Mouse (Mus musculus): ENCODE data around the gene Lrig2. TPM values are rescaled to one million over a fixed set of nuclear protein-coding genes. Genes with fewer than 3 reads are reported as not detected.

Lrig2 gene
- total RNA-seq, 2 experiments from 2014 or later, result 5.6 to 6.0 TPM

DNA sequence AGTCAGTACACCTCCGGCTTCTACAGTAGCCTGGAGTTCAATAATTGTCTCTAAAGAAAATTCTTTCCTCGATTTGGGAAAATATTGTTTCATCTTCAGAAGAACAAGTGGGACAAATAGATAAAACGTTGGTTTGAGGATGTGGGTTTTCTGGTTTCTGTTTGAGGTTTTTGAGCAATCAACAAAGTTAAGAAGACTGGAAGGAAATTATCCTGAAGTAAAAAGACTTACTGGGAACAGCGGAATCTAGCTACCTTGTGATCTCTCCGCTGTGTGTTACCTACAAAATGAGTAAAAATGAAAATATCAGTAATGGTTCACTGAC is 668 bp upstream of the Lrig2 start:
- no peak for DNase-seq (ENCODE audit: low spot score)

DNA sequence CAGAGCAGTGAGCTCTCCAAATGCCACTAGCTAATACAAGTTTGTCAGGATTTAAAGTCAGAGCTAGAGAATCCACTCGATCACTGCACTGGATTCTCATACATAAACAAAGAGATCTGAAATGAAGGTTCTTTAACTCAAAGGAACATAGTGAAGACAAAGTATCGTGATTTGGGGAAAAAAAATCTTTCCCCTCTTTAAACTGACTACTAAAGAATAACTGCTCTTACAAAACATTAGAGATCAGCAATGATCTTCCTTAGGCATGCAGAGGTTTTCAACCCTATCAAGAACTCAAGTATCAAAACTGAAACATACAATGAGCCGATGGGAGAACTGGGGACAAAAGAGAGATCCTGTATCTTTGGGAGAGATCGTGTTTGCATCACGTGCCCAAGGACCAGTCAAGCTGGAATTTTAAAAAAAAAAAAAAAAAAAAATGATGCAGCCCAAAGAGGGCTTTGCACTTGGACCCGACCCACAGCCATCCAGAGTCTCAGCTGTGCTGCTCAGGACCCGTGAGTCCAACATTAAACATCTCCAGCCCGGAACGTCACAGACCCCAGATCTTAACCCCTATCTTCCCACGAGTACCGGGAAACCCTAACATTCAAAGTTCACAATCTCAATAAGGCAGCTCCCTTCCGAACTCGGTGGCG is 818 bp downstream of the Lrig2 start:
- DNase-seq (ENCODE audit: low spot score), result no peak

DNA sequence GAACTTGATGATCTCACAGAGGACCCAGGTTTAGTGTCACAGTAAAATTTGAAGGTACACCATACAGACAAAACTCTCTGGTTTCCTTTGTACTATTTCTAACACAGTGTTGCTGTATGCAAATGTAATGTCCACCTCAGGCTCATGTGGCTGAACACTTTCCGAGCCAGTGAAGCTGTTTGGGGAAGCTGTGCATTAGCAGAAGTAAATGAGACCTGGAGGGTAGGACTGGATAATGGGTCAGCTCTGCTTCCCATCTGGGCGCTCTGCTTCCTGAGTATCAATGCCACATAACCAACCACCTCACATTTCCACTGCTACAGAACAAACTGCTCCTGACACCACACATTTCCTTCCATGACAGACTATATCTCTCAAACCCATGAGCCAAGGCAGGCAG is 10.1 kb downstream of the Lrig2 start:
- DNase-seq (ENCODE audit: low spot score), result no peak

GRCm38 (mm10) chr3:104500881-104501280 is 10.8 kb downstream of the Lrig2 start:
- DNase-seq (ENCODE audit: low spot score), result no peak

GRCm38 (mm10) chr3:104496176-104496575 is 15.5 kb downstream of the Lrig2 start:
- DNase-seq (ENCODE audit: low spot score), result no peak

GRCm38 (mm10) chr3:104480946-104481719 is 30.6 kb downstream of the Lrig2 start:
- no peak for DNase-seq (ENCODE audit: low spot score)

- DNase-seq (ENCODE audit: low spot score), result no peak
Measured at GRCm38 (mm10) chr3:104478056-104478455, 33.7 kb downstream of the Lrig2 start.

- DNase-seq (ENCODE audit: low spot score), result no peak
Measured at GRCm38 (mm10) chr3:104469421-104469820, 42.3 kb downstream of the Lrig2 start.

DNA sequence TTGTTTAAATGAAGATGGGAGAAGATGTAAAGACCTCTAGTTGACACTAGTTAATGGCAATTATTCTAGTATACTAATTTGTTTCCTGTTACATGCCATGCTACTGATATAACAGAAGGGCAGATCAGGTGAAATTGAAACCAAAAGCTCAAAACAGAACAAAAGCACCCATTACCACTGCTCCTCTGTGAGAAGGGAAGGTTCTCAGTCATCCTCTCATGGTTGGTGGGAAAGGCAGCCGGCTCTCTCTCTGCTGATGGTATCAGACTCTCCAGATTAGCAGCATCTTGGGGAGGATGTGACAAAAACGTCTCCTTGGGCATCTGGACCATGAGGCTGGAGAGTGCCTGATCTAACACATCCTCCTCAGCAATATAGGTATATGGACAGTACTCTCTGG is 50.5 kb downstream of the Lrig2 start:
- DNase-seq (ENCODE audit: low spot score), result no peak

- no peak for DNase-seq (ENCODE audit: low spot score)
Measured at GRCm38 (mm10) chr3:104458588-104458987, 53.1 kb downstream of the Lrig2 start.

DNA sequence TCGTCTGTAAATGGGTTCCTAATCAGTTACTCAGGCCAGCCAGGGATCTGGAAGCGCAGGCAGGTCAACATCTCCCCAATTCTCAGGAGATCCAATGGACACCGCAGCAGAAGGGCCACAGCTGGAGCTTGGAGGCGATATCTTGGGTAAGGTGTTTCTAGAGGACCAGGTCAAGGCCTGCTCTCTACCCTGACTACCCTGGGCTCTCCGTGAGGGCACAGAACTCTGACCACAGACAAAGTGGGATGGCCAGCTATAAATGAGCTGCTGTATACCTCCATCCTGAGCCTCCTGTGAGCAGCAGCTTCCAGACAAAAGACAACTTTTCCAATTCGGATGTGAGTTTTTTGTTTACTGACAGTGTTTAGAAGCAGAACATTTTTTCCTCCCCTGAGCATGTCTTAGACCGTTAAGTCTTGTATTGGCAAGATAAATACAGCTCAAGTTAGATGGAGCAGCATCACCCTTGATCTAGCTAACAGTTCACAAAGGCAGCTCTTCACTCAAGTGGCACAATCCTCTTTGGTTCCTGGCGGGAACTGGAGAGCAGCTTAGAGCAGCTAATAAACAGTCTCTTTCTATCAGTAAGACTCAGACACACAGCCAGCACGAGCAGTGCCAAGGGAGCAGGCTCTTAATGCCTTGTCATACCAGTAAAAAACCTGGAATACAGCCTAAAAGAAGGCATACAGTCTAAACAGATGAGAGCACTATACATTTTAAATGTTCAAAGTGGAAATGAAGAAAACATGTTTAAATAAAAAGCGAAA is 56.0 kb downstream of the Lrig2 start:
- DNase-seq (ENCODE audit: low spot score), result no peak

GRCm38 (mm10) chr3:104447240-104447639 is 64.5 kb downstream of the Lrig2 start:
- no peak for DNase-seq (ENCODE audit: low spot score)

GRCm38 (mm10) chr3:104446689-104447088 is 65.0 kb downstream of the Lrig2 start:
- no peak for DNase-seq (ENCODE audit: low spot score)

GRCm38 (mm10) chr3:104445576-104445975 is 66.1 kb downstream of the Lrig2 start:
- DNase-seq (ENCODE audit: low spot score), result no peak

DNA sequence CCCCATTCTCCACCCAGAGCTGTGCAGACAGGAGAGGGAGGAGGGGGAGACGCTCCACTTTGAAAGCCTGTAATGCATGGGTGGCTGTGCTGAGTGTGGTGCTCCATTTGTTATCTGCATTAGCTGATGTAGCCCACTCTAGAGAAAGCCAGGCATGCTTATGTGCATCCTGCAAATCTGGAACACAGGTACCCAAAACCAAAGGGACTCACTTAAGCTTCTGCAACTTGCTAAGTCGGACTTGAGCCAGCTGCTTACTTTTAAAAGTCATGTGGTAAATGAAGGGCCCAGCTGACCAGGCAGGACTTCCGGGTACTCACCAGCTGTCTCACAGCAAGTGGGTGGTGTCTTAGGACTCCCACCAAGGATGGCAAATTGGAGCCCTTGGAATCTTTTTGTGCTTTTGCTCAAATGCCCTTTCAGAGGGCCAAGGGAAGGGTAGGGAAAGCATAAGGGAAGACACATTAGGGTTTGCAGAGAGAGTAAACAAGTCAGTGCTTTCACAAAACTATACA is 66.7 kb downstream of the Lrig2 start:
- no peak for DNase-seq (ENCODE audit: low spot score)

- no peak for DNase-seq (ENCODE audit: low spot score)
Measured at GRCm38 (mm10) chr3:104444082-104444481, 67.6 kb downstream of the Lrig2 start.

GRCm38 (mm10) chr3:104442357-104442756 is 69.4 kb downstream of the Lrig2 start:
- peak; percentile 6 for DNase-seq (ENCODE audit: low spot score)

DNA sequence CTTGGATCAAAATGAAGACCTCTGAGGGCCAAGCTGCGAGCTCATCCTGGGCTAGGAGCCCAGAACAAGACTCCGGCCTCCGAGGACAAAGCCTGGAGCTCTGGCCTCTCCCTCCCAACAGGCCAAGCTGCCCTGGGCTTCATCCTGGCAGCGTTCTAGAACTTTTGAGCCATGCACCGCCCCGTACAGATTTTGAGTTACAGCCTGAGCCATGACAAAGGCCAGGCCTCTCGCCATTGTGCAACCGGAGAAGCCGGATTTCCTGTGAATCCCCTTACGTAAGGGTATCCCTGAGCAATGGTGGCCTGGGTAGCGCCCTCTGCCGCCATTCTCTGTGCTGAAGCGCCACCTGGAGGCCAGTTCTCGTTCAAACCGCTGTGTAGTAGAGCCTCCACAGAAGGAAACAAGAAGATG is 69.8 kb downstream of the Lrig2 start:
- peak; percentile 95 for DNase-seq (ENCODE audit: low spot score)

DNA sequence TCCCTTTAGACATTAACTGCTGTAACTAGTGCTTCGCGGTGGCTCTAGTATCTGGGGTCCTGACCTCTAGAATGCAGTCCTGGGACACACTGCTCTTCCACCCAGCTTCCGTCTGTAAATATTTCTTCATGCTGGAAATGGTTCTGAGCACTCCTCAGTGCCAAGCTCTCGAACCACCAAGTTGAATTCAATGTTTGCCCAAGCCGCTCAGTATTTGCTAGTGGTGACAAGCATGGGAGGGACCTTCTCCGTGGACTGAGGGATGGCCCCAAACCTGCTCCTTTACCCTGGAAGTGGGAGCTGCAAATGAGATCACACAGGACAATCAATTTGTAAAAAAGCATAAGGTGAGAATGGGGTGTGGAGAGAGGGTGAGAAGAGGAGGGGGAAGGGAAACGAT is 70.3 kb downstream of the Lrig2 start:
- DNase-seq (ENCODE audit: low spot score), result no peak

DNA sequence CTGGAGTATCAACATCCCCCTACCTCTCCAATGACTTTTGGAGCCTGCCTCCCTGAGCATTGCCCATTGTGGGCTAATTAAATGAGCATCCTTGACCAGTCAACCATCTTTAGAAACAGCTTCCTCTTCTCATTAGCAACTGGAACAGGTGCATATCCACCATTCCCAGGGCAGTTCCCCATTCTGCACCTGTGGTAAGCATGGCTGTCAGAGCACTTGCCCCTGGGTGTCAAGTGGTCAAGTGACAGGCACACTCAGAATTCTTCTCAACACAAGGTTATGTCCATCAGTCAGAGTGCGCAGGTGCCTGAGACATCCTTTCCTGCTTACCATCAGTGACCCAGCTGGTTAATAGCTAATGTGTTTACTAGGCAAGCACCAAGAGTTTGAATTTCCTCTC is 72.9 kb downstream of the Lrig2 start:
- DNase-seq (ENCODE audit: low spot score), result no peak

DNA sequence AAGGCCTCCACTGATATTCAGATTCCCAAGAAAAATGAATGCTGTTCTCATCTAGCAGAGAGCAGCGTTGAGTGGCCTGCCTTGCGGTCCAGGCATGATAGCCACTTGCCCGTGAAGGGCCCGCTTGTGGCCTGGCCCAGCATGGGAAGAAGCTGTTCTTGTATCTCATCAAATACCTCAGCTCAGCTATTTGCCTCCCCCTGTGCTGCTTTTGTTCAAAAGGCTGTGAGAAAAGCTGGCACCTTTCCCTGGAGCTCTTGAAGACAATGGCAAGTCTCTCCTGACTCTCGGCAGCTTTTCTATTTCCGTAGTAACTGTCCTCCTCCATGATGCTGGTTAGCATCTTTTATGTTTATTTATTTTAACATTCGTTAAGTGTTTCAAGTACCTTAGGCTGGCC is 74.1 kb downstream of the Lrig2 start:
- no peak for DNase-seq (ENCODE audit: low spot score)

DNA sequence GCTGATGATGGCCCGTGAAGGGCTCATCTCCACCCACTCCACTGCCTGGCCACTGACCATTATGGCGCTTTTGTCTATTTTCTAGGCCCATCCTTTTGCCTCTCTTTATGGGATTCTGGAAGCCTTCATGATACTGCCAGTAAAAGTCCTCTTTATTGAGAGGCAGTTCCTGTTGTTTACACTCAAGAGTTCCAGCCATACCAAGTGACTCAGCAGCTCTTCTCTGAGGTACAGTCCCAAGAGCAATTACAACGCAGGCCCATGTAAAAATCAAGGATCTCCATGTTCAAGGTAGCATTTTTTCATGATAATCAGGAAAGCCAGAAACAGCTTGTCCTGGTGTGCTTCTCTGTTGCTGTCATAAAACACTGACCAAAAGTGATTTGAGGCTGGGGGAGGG is 75.8 kb downstream of the Lrig2 start:
- no peak for DNase-seq (ENCODE audit: low spot score)
